Comparison of ENCODE assay signal across 10 mouse cellular contexts in genomic region chr3:149705724-149706123, GRCm38 (mm10).
DNase-seq lines count a peak whose midpoint lies in the region; ATAC-seq and TF ChIP-seq lines count a peak whose summit lies in the region.
"Had no signal": no experiment of that assay in that cellular context is flagged by ENCODE, and none has a peak within 500 bp of the region (broad histone marks: within the 10 kb centered on the region; RNA-seq: fewer than 3 reads in every experiment).

No protein-coding gene starts in this region.

- H3K4me2 ChIP-seq in hindbrain, embryonic 14.5 days (replicated peaks) = peak overlapping the region; percentile 23
- H3K4me2 ChIP-seq in hindbrain, embryonic 12.5 days (replicated peaks) = no peak overlapping the region
- peak overlapping the region; percentile 37 for H3K4me2 ChIP-seq in neural tube, embryonic 14.5 days (ENCODE audit: low read depth, low read length)

- ATAC-seq in hindbrain, embryonic 14.5 days (ENCODE audit: low FRiP score) = no peak
- ATAC-seq in hindbrain, embryonic 12.5 days (ENCODE audit: low FRiP score) = no peak
- ATAC-seq in neural tube, embryonic 14.5 days (ENCODE audit: low read depth) = peak; percentile 89
- ATAC-seq: lung, postnatal 0 days had no signal

- H3K4me3 ChIP-seq in hindbrain, embryonic 14.5 days (replicated peaks; ENCODE audit: low read length) = no peak overlapping the region
- no peak overlapping the region for H3K4me3 ChIP-seq in hindbrain, embryonic 12.5 days
- H3K4me3 ChIP-seq in layer of hippocampus, adult 2 months = peak overlapping the region; percentile 56
- H3K4me3 ChIP-seq in neural tube, embryonic 14.5 days (ENCODE audit: low read depth, low read length) = peak overlapping the region; percentile 19

- peak; percentile 26 for DNase-seq in hindbrain, embryonic 14.5 days (ENCODE audit: low spot score)
- DNase-seq in cerebellum, postnatal 25 days = peak; percentile 9 to 39
- peak; percentile 36 to 56 for DNase-seq in layer of hippocampus, adult 2 months (ENCODE audit: low spot score in 2 of 2)
- DNase-seq in urinary bladder, adult 18-20 months (ENCODE audit: low spot score in 2 of 2) = no peak
- no peak for DNase-seq in urinary bladder, postnatal 10 days (ENCODE audit: low spot score)
- no peak for DNase-seq in thymus, postnatal 0 days (ENCODE audit: low spot score)
- DNase-seq: adrenal gland, adult 2 months had no signal

- H3K9me3 ChIP-seq in hindbrain, embryonic 14.5 days (ENCODE audit: control insufficient read depth, low read length) = no peaks in the 10 kb centered on the region
- H3K9me3 ChIP-seq in hindbrain, embryonic 12.5 days (replicated peaks) = no peaks in the 10 kb centered on the region
- H3K9me3 ChIP-seq in neural tube, embryonic 14.5 days (ENCODE audit: control insufficient read depth, low read length) = no peaks in the 10 kb centered on the region

- TF ChIP-seq CTCF in layer of hippocampus, adult 2 months (conservative IDR thresholded peaks at IDR 0.05) = peak; percentile 71

- H3K27ac ChIP-seq in hindbrain, embryonic 14.5 days = no peak overlapping the region
- H3K27ac ChIP-seq in hindbrain, embryonic 12.5 days = no peak overlapping the region
- H3K27ac ChIP-seq in layer of hippocampus, adult 2 months = peak overlapping the region; percentile 28
- H3K27ac ChIP-seq in neural tube, embryonic 14.5 days (ENCODE audit: low read depth, low read length) = no peak overlapping the region

- H3K36me3 ChIP-seq in hindbrain, embryonic 14.5 days (replicated peaks; ENCODE audit: control insufficient read depth, insufficient read depth) = no peaks in the 10 kb centered on the region
- no peaks in the 10 kb centered on the region for H3K36me3 ChIP-seq in hindbrain, embryonic 12.5 days
- H3K36me3 ChIP-seq in neural tube, embryonic 14.5 days (ENCODE audit: control insufficient read depth, insufficient read depth, low read length) = no peaks in the 10 kb centered on the region

- H3K9ac ChIP-seq in hindbrain, embryonic 14.5 days = no peak overlapping the region; the same call in 1 of the 2 replicates
- no peak overlapping the region for H3K9ac ChIP-seq in hindbrain, embryonic 12.5 days
- no peak overlapping the region for H3K9ac ChIP-seq in neural tube, embryonic 14.5 days (replicated peaks; ENCODE audit: low read depth, low read length)

- H3K4me1 ChIP-seq in hindbrain, embryonic 14.5 days (replicated peaks; ENCODE audit: control insufficient read depth, insufficient read depth, low read length) = no peaks in the 10 kb centered on the region
- no peaks in the 10 kb centered on the region for H3K4me1 ChIP-seq in hindbrain, embryonic 12.5 days
- no peaks in the 10 kb centered on the region for H3K4me1 ChIP-seq in neural tube, embryonic 14.5 days (ENCODE audit: control insufficient read depth, insufficient read depth, low read length)

- no peaks in the 10 kb centered on the region for H3K27me3 ChIP-seq in hindbrain, embryonic 14.5 days (ENCODE audit: control insufficient read depth, insufficient read depth, low read length)
- H3K27me3 ChIP-seq in hindbrain, embryonic 12.5 days = no peaks in the 10 kb centered on the region
- no peaks in the 10 kb centered on the region for H3K27me3 ChIP-seq in neural tube, embryonic 14.5 days (ENCODE audit: control insufficient read depth, insufficient read depth, low read length)

- WGBS in hindbrain, embryonic 14.5 days = 78% methylated on average over 10 of the region's 10 CpGs
- 90% methylated on average over 10 of the region's 10 CpGs for WGBS in hindbrain, embryonic 12.5 days
- WGBS in neural tube, embryonic 14.5 days = 51% methylated on average over 10 of the region's 10 CpGs

Comparison
In these comparisons a context has a peak if more than half of its experiments do, and no peak if none do; other contexts are left out.
1. DNase-seq: peak in hindbrain, embryonic 14.5 days (single experiment), cerebellum, postnatal 25 days (2 of 2) and layer of hippocampus, adult 2 months (2 of 2); none in urinary bladder, adult 18-20 months (0 of 2), urinary bladder, postnatal 10 days (single experiment) and thymus, postnatal 0 days (single experiment).
2. H3K4me3 ChIP-seq: peak in layer of hippocampus, adult 2 months (single experiment) and neural tube, embryonic 14.5 days (single experiment); none in hindbrain, embryonic 14.5 days (single experiment) and hindbrain, embryonic 12.5 days (single experiment).